16 mouse cellular contexts compared by ENCODE assay signal in genomic region chr7:97495052-97495451, GRCm38 (mm10).
"Had no signal": no experiment of that assay in that cellular context is flagged by ENCODE, and none has a peak within 500 bp of the region (broad histone marks: within the 10 kb centered on the region; RNA-seq: fewer than 3 reads in every experiment).

No protein-coding gene starts in this region.

- H3K4me1 ChIP-seq: liver, embryonic 13.5 days; liver, embryonic 15.5 days; midbrain, embryonic 13.5 days; midbrain, embryonic 15.5 days; neural tube, embryonic 12.5 days had no signal

- H3K4me2 ChIP-seq: liver, embryonic 13.5 days; liver, embryonic 15.5 days; lung, embryonic 14.5 days; midbrain, embryonic 11.5 days; midbrain, embryonic 13.5 days; midbrain, embryonic 15.5 days; neural tube, embryonic 12.5 days had no signal

- DNase-seq: liver, embryonic 13.5 days; liver, postnatal 0 days; lung, embryonic 14.5 days; lung, postnatal 14 days; right cerebral cortex, postnatal 14 days; spleen, adult 18-20 months; thymus, adult 2 months; thymus, postnatal 25 days; thymus, postnatal 4 days had no signal

- ATAC-seq: liver, postnatal 0 days; midbrain, embryonic 13.5 days; midbrain, embryonic 15.5 days had no signal

- H3K4me3 ChIP-seq: liver, embryonic 13.5 days; liver, embryonic 15.5 days; megakaryocyte, embryonic 14.5 days; midbrain, embryonic 13.5 days; midbrain, embryonic 15.5 days; neural tube, embryonic 12.5 days had no signal

- H3K27me3 ChIP-seq: liver, embryonic 13.5 days; liver, embryonic 15.5 days; megakaryocyte, embryonic 14.5 days; midbrain, embryonic 13.5 days; midbrain, embryonic 15.5 days; neural tube, embryonic 12.5 days had no signal

- H3K9me3 ChIP-seq: liver, embryonic 13.5 days; liver, embryonic 15.5 days; megakaryocyte, embryonic 14.5 days; midbrain, embryonic 13.5 days; midbrain, embryonic 15.5 days; neural tube, embryonic 12.5 days had no signal

- H3K9ac ChIP-seq: liver, embryonic 13.5 days; liver, embryonic 15.5 days; liver, postnatal 0 days; lung, embryonic 14.5 days; midbrain, embryonic 13.5 days; midbrain, embryonic 15.5 days; neural tube, embryonic 12.5 days had no signal

- H3K27ac ChIP-seq: liver, embryonic 13.5 days; liver, embryonic 15.5 days; macrophage; midbrain, embryonic 13.5 days; midbrain, embryonic 15.5 days; neural tube, embryonic 12.5 days had no signal
